Mouse (Mus musculus): ENCODE measurements around the gene Skint2.

Gene Skint2

GRCm38 (mm10) chr4:112556894-112557293, at the start of gene Skint2:
Gene Skint2 (plus strand): TSS chr4:112557194.
- no peak for DNase-seq (ENCODE audit: low read depth, low spot score)

All from R1 (cell line).